Mouse (Mus musculus): ENCODE results near the gene C1qbp. TPM values are rescaled to one million over a fixed set of nuclear protein-coding genes. Genes with fewer than 3 reads are reported as not detected.
A peak's percentile ranks its signal among the peaks of the same experiment; 100 is the strongest.

Gene C1qbp
- total RNA-seq, 2 experiments from 2014 or later = 202 to 214 TPM

- intact Hi-C loops (cut with DNase I) = no loop called here
Measured at GRCm38 (mm10) chr11:70977293-70977692, 5.5 kb downstream of the C1qbp start.

GRCm38 (mm10) chr11:70975193-70975592 is 7.6 kb downstream of the C1qbp start:
- intact Hi-C loops (cut with DNase I) = no loop called here

More at GRCm38 (mm10) chr11:70977293-70977692, 5.5 kb downstream of the C1qbp start:
- no peak for DNase-seq

GRCm38 (mm10) chr11:70973947-70974346 is 8.9 kb downstream of the C1qbp start:
- no peak for DNase-seq
- intact Hi-C loops (cut with DNase I) = no loop called here

More at GRCm38 (mm10) chr11:70975193-70975592, 7.6 kb downstream of the C1qbp start:
- DNase-seq = no peak

GRCm38 (mm10) chr11:70972586-70972985 is 10.2 kb downstream of the C1qbp start:
- intact Hi-C loops (cut with DNase I) = no loop called here
- DNase-seq = no peak

- intact Hi-C loops (cut with DNase I) = no loop called here
- no peak for DNase-seq
Measured at GRCm38 (mm10) chr11:70970560-70971540, 12.0 kb downstream of the C1qbp start.

GRCm38 (mm10) chr11:70969821-70970559 is 12.8 kb downstream of the C1qbp start, which contains the start of the genes Nup88 and Rpain:
Gene Nup88, minus strand, starts transcription at chr11:70969973.
Gene Rpain, plus strand, starts transcription at chr11:70970213.
- intact Hi-C loops (cut with DNase I) = no loop called here
- peak; percentile 89 for DNase-seq

GRCm38 (mm10) chr11:70969271-70969794 is 13.5 kb downstream of the C1qbp start:
- intact Hi-C loops (cut with DNase I) = no loop called here
- DNase-seq = no peak

- DNase-seq = no peak
- intact Hi-C loops (cut with DNase I) = no loop called here
Measured at GRCm38 (mm10) chr11:70964222-70964907, 18.5 kb downstream of the C1qbp start.

GRCm38 (mm10) chr11:70960786-70961554 is 21.9 kb downstream of the C1qbp start:
- DNase-seq = no peak
- intact Hi-C loops (cut with DNase I) = no loop called here

- intact Hi-C loops (cut with DNase I) = no loop called here
- DNase-seq = no peak
Measured at GRCm38 (mm10) chr11:70954711-70955110, 28.1 kb downstream of the C1qbp start.

GRCm38 (mm10) chr11:70944935-70945817 is 37.6 kb downstream of the C1qbp start:
- DNase-seq = no peak
- intact Hi-C loops (cut with DNase I) = no loop called here

GRCm38 (mm10) chr11:70943651-70944050 is 39.2 kb downstream of the C1qbp start:
- intact Hi-C loops (cut with DNase I) = no loop called here
- DNase-seq = no peak

- intact Hi-C loops (cut with DNase I) = no loop called here
- DNase-seq = no peak
Measured at GRCm38 (mm10) chr11:70942596-70942995, 40.2 kb downstream of the C1qbp start.

GRCm38 (mm10) chr11:70935316-70935715 is 47.5 kb downstream of the C1qbp start:
- intact Hi-C loops (cut with DNase I) = no loop called here

GRCm38 (mm10) chr11:70931461-70931860 is 51.4 kb downstream of the C1qbp start:
- intact Hi-C loops (cut with DNase I) = no loop called here
- no peak for DNase-seq

More at GRCm38 (mm10) chr11:70935316-70935715, 47.5 kb downstream of the C1qbp start:
- no peak for DNase-seq
